Mouse (Mus musculus) T-helper 1 cell (primary cell): ENCODE data around the gene Nup210.

Experiments
- in situ Hi-C: fragments of 300-600 bp; cut with MboI, MseI; formaldehyde crosslinking; loops from one replicate; pipeline ENCODE4 v1.15.1; 2025; ENCODE audit warnings: high pct_unique_total_duplicates

Gene Nup210

GRCm38 (mm10) chr6:91044628-91045331, 71.8 kb downstream of the Nup210 start:
- in situ Hi-C loops, result no loop called here

GRCm38 (mm10) chr6:91041287-91041686, 75.3 kb downstream of the Nup210 start:
- in situ Hi-C loops, result no loop called here

GRCm38 (mm10) chr6:91028256-91028655, 88.4 kb downstream of the Nup210 start:
- in situ Hi-C loops, result no loop called here

GRCm38 (mm10) chr6:91020810-91021209, 95.8 kb downstream of the Nup210 start:
- in situ Hi-C loops, result no loop called here

- in situ Hi-C loops, result no loop called here
These were observed 99.9 kb downstream of the Nup210 start for GRCm38 (mm10) chr6:91016600-91017230.

GRCm38 (mm10) chr6:91014198-91014958, 102.3 kb downstream of the Nup210 start:
- in situ Hi-C loops, result no loop called here

- in situ Hi-C loops, result no loop called here
These were observed 104.2 kb downstream of the Nup210 start for GRCm38 (mm10) chr6:91012458-91012857.

- in situ Hi-C loops, result no loop called here
These were observed 105.1 kb downstream of the Nup210 start for GRCm38 (mm10) chr6:91011568-91011967.

- in situ Hi-C loops, result no loop called here
These were observed 108.3 kb downstream of the Nup210 start for GRCm38 (mm10) chr6:91008284-91008830.

GRCm38 (mm10) chr6:91007207-91007606, 109.4 kb downstream of the Nup210 start:
- in situ Hi-C loops, result no loop called here

GRCm38 (mm10) chr6:91004157-91004556, 112.5 kb downstream of the Nup210 start:
- in situ Hi-C loops, result no loop called here

GRCm38 (mm10) chr6:91003310-91003995, 113.2 kb downstream of the Nup210 start:
- in situ Hi-C loops, result no loop called here

GRCm38 (mm10) chr6:91001566-91001965, 115.1 kb downstream of the Nup210 start:
- in situ Hi-C loops, result no loop called here

GRCm38 (mm10) chr6:91000819-91001525, 115.7 kb downstream of the Nup210 start:
- in situ Hi-C loops, result no loop called here

GRCm38 (mm10) chr6:90999176-90999575, 117.5 kb downstream of the Nup210 start:
- in situ Hi-C loops, result no loop called here

- in situ Hi-C loops, result no loop called here
These were observed 119.6 kb downstream of the Nup210 start for GRCm38 (mm10) chr6:90997025-90997424.

GRCm38 (mm10) chr6:90996181-90996580, 120.4 kb downstream of the Nup210 start:
- in situ Hi-C loops, result no loop called here

- in situ Hi-C loops, result no loop called here
These were observed 127.8 kb downstream of the Nup210 start, which contains the start of gene Iqsec1 for GRCm38 (mm10) chr6:90988648-90989317. TSS of gene Iqsec1 (minus strand) at chr6:90988685.

- in situ Hi-C loops, result no loop called here
These were observed 128.4 kb downstream of the Nup210 start for GRCm38 (mm10) chr6:90988299-90988625.

GRCm38 (mm10) chr6:90987561-90988298, 128.9 kb downstream of the Nup210 start:
- in situ Hi-C loops, result no loop called here
